Mouse (Mus musculus): ENCODE results near the gene T. TPM values are rescaled to one million over a fixed set of nuclear protein-coding genes. Genes with fewer than 3 reads are reported as not detected.

T gene
- total and polyA plus RNA-seq, 3 experiments = 0.05 TPM; not detected in 2

- no peaks in the 10 kb centered on the region for H3K9me3 ChIP-seq (replicated peaks)
- H3K4me1 ChIP-seq (ENCODE audit: insufficient read depth, low read depth, low read length) = no peaks in the 10 kb centered on the region
- no peaks in the 10 kb centered on the region for H3K36me3 ChIP-seq (replicated peaks)
- no peak for ATAC-seq (ENCODE audit: extremely low read depth, insufficient number of reproducible peaks, low FRiP score, poor library complexity, severe bottlenecking)
- H3K4me3 ChIP-seq (ENCODE audit: low read depth, low read length) = no peak overlapping the region
- H3K27me3 ChIP-seq (ENCODE audit: insufficient read depth, low read length) = 0 out of 2 replicates have a peak, but pooled peaks cover 2% of the 10 kb centered on the region
- TF ChIP-seq TAL1 (conservative IDR thresholded peaks at IDR 0.05; ENCODE audit: low read depth, low read length) (no peak), CTCF (IDR thresholded peaks at IDR 0.05; ENCODE audit: low read depth, low read length) (no peak), POLR2AphosphoS5 (IDR thresholded peaks at IDR 0.05; ENCODE audit: insufficient replicate concordance, low read depth, low read length) (no peak), GATA1 (IDR thresholded peaks at IDR 0.05; ENCODE audit: borderline replicate concordance, low read length) (no peak), GATA2 (IDR thresholded peaks at IDR 0.05; ENCODE audit: borderline replicate concordance, low read depth, low read length) (no peak)
- no peak for DNase-seq (ENCODE audit: low spot score)
These were observed 33.5 kb downstream of the T start for GRCm38 (mm10) chr17:8467771-8468170.

- no peaks in the 10 kb centered on the region for H3K36me3 ChIP-seq (replicated peaks)
- ATAC-seq (ENCODE audit: extremely low read depth, insufficient number of reproducible peaks, low FRiP score, poor library complexity, severe bottlenecking) (peak; percentile 34; the same call in 1 of the 2 replicates), DNase-seq (ENCODE audit: low spot score) (peak; percentile 20)
- H3K9me3 ChIP-seq (replicated peaks) = no peaks in the 10 kb centered on the region
- TF ChIP-seq POLR2AphosphoS5 (IDR thresholded peaks at IDR 0.05; ENCODE audit: insufficient replicate concordance, low read depth, low read length) (no peak), TAL1 (conservative IDR thresholded peaks at IDR 0.05; ENCODE audit: low read depth, low read length) (no peak), CTCF (IDR thresholded peaks at IDR 0.05; ENCODE audit: low read depth, low read length) (0 out of 2 replicates have a peak, but pooled peaks have one; percentile 17), GATA2 (IDR thresholded peaks at IDR 0.05; ENCODE audit: borderline replicate concordance, low read depth, low read length) (no peak), GATA1 (IDR thresholded peaks at IDR 0.05; ENCODE audit: borderline replicate concordance, low read length) (no peak)
- no peak overlapping the region for H3K4me3 ChIP-seq (ENCODE audit: low read depth, low read length)
- H3K4me1 ChIP-seq (ENCODE audit: insufficient read depth, low read depth, low read length) = no peaks in the 10 kb centered on the region
- H3K27me3 ChIP-seq (ENCODE audit: insufficient read depth, low read length) = 0 out of 2 replicates have a peak, but pooled peaks cover 2% of the 10 kb centered on the region
These were observed 34.6 kb downstream of the T start for GRCm38 (mm10) chr17:8468716-8469344.

GRCm38 (mm10) chr17:8478554-8478953, 44.3 kb downstream of the T start:
- DNase-seq (ENCODE audit: low spot score) (no peak), ATAC-seq (ENCODE audit: extremely low read depth, insufficient number of reproducible peaks, low FRiP score, poor library complexity, severe bottlenecking) (no peak)
- no peak for TF ChIP-seq GATA1 (IDR thresholded peaks at IDR 0.05; ENCODE audit: borderline replicate concordance, low read length)
- TF ChIP-seq CTCF (IDR thresholded peaks at IDR 0.05; ENCODE audit: low read depth, low read length) = no peak
- TF ChIP-seq GATA2 (IDR thresholded peaks at IDR 0.05; ENCODE audit: borderline replicate concordance, low read depth, low read length) = no peak
- Histone ChIP-seq H3K36me3 (replicated peaks) (no peaks in the 10 kb centered on the region), H3K27me3 (ENCODE audit: insufficient read depth, low read length) (no peaks in the 10 kb centered on the region), H3K4me3 (ENCODE audit: low read depth, low read length) (no peak overlapping the region), H3K9me3 (replicated peaks) (no peaks in the 10 kb centered on the region), H3K4me1 (ENCODE audit: insufficient read depth, low read depth, low read length) (no peaks in the 10 kb centered on the region)

GRCm38 (mm10) chr17:8479493-8480128, 45.4 kb downstream of the T start:
- TF ChIP-seq POLR2AphosphoS5 (IDR thresholded peaks at IDR 0.05; ENCODE audit: insufficient replicate concordance, low read depth, low read length) (no peak), TAL1 (conservative IDR thresholded peaks at IDR 0.05; ENCODE audit: low read depth, low read length) (no peak), CTCF (IDR thresholded peaks at IDR 0.05; ENCODE audit: low read depth, low read length) (no peak), GATA1 (IDR thresholded peaks at IDR 0.05; ENCODE audit: borderline replicate concordance, low read length) (no peak), GATA2 (IDR thresholded peaks at IDR 0.05; ENCODE audit: borderline replicate concordance, low read depth, low read length) (no peak)
- H3K4me1 ChIP-seq (ENCODE audit: insufficient read depth, low read depth, low read length) = no peaks in the 10 kb centered on the region
- H3K36me3 ChIP-seq (replicated peaks) = no peaks in the 10 kb centered on the region
- ATAC-seq (ENCODE audit: extremely low read depth, insufficient number of reproducible peaks, low FRiP score, poor library complexity, severe bottlenecking) = no peak
- no peak for DNase-seq (ENCODE audit: low spot score)
- H3K4me3 ChIP-seq (ENCODE audit: low read depth, low read length) = no peak overlapping the region
- no peaks in the 10 kb centered on the region for H3K9me3 ChIP-seq (replicated peaks)
- H3K27me3 ChIP-seq (ENCODE audit: insufficient read depth, low read length) = no peaks in the 10 kb centered on the region

GRCm38 (mm10) chr17:8481797-8482196, 47.6 kb downstream of the T start:
- no peak overlapping the region for H3K4me3 ChIP-seq (ENCODE audit: low read depth, low read length)
- no peak for DNase-seq (ENCODE audit: low spot score)
- TF ChIP-seq GATA2 (IDR thresholded peaks at IDR 0.05; ENCODE audit: borderline replicate concordance, low read depth, low read length) = no peak
- TF ChIP-seq CTCF (IDR thresholded peaks at IDR 0.05; ENCODE audit: low read depth, low read length) = no peak
- no peak for TF ChIP-seq TAL1 (conservative IDR thresholded peaks at IDR 0.05; ENCODE audit: low read depth, low read length)
- no peak for TF ChIP-seq POLR2AphosphoS5 (IDR thresholded peaks at IDR 0.05; ENCODE audit: insufficient replicate concordance, low read depth, low read length)
- no peak for TF ChIP-seq GATA1 (IDR thresholded peaks at IDR 0.05; ENCODE audit: borderline replicate concordance, low read length)
- H3K4me1 ChIP-seq (ENCODE audit: insufficient read depth, low read depth, low read length) = no peaks in the 10 kb centered on the region
- ATAC-seq (ENCODE audit: extremely low read depth, insufficient number of reproducible peaks, low FRiP score, poor library complexity, severe bottlenecking) = no peak
- no peaks in the 10 kb centered on the region for H3K27me3 ChIP-seq (ENCODE audit: insufficient read depth, low read length)
- no peaks in the 10 kb centered on the region for H3K36me3 ChIP-seq (replicated peaks)
- no peaks in the 10 kb centered on the region for H3K9me3 ChIP-seq (replicated peaks)

GRCm38 (mm10) chr17:8482876-8483275, 48.7 kb downstream of the T start:
- Histone ChIP-seq H3K4me1 (ENCODE audit: insufficient read depth, low read depth, low read length) (no peaks in the 10 kb centered on the region), H3K9me3 (replicated peaks) (no peaks in the 10 kb centered on the region), H3K36me3 (replicated peaks) (no peaks in the 10 kb centered on the region), H3K27me3 (ENCODE audit: insufficient read depth, low read length) (no peaks in the 10 kb centered on the region), H3K4me3 (ENCODE audit: low read depth, low read length) (no peak overlapping the region)
- DNase-seq (ENCODE audit: low spot score) (no peak), ATAC-seq (ENCODE audit: extremely low read depth, insufficient number of reproducible peaks, low FRiP score, poor library complexity, severe bottlenecking) (no peak)
- TF ChIP-seq GATA1 (IDR thresholded peaks at IDR 0.05; ENCODE audit: borderline replicate concordance, low read length) = no peak
- no peak for TF ChIP-seq POLR2AphosphoS5 (IDR thresholded peaks at IDR 0.05; ENCODE audit: insufficient replicate concordance, low read depth, low read length)
- no peak for TF ChIP-seq CTCF (IDR thresholded peaks at IDR 0.05; ENCODE audit: low read depth, low read length)
- no peak for TF ChIP-seq GATA2 (IDR thresholded peaks at IDR 0.05; ENCODE audit: borderline replicate concordance, low read depth, low read length)
- no peak for TF ChIP-seq TAL1 (conservative IDR thresholded peaks at IDR 0.05; ENCODE audit: low read depth, low read length)
